Mouse (Mus musculus): ENCODE results near the gene Smim26.

- TF ChIP-seq CTCF (conservative IDR thresholded peaks at IDR 0.05; ENCODE audit: insufficient read depth, insufficient read length, low read depth, low read length) (peak; percentile 73), POLR2A (IDR thresholded peaks at IDR 0.05; ENCODE audit: low read depth, low read length) (peak; percentile 51)
Measured at GRCm38 (mm10) chr2:144599831-144600687, 6.2 kb downstream of the Smim26 start, which contains the start of gene Dtd1.
